Mouse (Mus musculus) G1E-ER4 (cell line): ENCODE measurements around the gene Colgalt2. TPM values are rescaled to one million over a fixed set of nuclear protein-coding genes. Genes with fewer than 3 reads are reported as not detected.

Source experiments
- GATA1 ChIP-seq: IDR thresholded peaks from one replicate; pipeline ENCODE4 v1.8.0; 2012; ENCODE audit warnings: low read length, inconsistent platforms
- polyA plus RNA-seq: library from polyadenylated mRNA; stranded (reverse); fragments of >175 nt; gene quantifications from 2 replicates; pipeline ENCODE4 v1.2.3, GENCODE M21; 2012

Colgalt2 gene
- polyA plus RNA-seq, 1 experiment: not detected

GRCm38 (mm10) chr1:152456266-152456665 is 56.6 kb downstream of the Colgalt2 start:
- TF ChIP-seq GATA1: no peak

DNA sequence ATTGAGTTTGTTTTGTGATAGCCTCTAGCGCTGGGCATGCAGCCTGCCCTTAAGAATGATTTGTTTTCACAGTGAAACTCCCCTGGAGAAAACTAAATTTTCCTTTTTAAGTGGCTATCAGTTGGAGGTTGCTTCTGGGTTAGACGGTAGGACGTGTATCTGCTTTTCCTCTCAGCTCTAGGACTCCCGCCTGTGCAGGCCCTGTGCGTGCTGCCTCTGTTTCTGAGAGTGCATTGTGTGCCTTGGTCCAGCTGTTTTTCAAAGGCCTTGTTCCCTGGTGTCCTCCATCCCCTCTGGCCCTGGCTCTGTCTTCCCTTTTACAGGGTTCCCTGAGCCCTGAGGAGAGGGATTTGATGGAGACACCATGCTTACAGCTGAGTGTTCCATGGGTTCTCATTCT is 58.0 kb downstream of the Colgalt2 start:
- no peak for TF ChIP-seq GATA1

DNA sequence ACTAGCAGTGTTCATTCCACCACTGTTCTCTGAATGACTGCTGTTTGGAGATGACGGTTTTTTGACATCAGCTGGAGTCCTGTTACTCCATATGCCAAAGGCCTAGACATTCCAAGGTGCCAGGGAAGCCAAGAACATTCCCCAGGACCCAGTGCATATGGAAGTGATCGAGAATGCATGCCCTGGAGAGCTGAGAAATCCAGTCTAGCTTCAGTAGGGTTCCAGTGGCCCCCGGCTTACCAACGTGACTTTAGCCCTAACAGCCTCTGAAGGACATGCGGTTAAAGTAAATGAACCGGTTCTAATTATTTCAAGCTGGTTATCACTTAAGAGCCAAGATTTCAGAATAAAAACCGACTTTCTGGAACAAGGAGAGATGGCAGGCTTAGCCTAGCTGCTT is 59.4 kb downstream of the Colgalt2 start:
- no peak for TF ChIP-seq GATA1

GRCm38 (mm10) chr1:152460931-152461330 is 61.3 kb downstream of the Colgalt2 start:
- TF ChIP-seq GATA1: no peak

DNA sequence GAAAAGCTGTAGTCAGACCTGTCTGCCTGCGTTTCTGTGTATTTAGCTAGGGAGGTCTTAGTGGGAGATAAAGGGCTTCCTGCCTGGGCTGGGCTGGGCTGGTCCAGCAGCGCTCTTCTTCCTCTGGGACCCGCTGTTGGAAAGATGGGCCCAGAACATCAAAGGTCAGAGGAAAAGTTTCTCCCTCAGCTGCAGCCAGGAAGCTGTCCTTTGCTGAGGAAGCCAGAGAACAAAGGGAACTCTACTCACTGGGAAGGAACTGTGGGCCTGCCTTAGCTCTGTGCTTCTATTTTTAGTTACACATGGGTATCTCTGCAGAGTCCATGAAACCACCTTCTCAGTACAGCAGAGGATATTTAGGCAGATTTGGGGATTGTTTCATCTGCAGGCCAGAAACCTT is 62.2 kb downstream of the Colgalt2 start:
- TF ChIP-seq GATA1: no peak

GRCm38 (mm10) chr1:152462348-152462747 is 62.7 kb downstream of the Colgalt2 start:
- no peak for TF ChIP-seq GATA1

GRCm38 (mm10) chr1:152466280-152466679 is 66.7 kb downstream of the Colgalt2 start:
- TF ChIP-seq GATA1: no peak

DNA sequence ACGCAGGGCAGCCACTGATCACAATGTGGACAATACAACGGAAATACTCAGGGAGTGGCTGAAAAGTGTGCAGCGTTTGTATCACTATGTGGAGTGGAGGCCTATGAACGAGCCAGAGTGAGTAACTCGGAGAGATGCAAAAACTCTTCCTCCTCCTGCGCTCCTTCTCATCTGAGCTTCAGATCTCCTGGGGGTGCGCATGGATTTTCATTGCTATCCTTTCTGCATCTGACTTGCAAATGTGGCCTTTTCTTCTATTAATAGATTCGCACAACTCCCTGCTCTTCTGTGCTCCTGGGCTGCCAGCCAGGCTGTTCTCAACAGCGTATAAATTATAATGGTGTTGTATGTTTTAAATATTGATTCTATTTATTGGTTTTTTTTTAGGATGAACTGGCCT is 68.8 kb downstream of the Colgalt2 start:
- TF ChIP-seq GATA1: no peak

DNA sequence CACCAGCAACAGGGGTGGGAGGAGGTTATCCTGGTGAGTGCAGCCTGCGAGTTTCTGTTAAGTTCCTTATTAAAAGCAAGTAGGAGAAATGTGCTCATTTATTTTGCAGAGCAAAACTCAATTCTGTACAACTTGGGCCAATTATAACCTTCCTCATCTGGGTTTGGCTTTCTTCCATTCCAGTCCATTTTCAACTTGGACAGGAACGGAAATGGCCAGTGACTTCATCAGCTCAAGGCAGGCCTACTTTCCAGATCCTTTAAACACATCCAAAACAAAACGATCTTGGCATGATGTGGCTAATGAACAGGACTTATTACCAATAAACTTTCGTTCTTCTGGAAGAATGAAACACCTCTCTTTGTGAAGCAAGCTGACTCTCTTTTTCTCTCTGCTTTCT is 76.5 kb downstream of the Colgalt2 start:
- no peak for TF ChIP-seq GATA1

- TF ChIP-seq GATA1: no peak
These were observed 91.2 kb downstream of the Colgalt2 start for GRCm38 (mm10) chr1:152490842-152491241.

- TF ChIP-seq GATA1: no peak
These were observed 92.6 kb downstream of the Colgalt2 start for GRCm38 (mm10) chr1:152492258-152492657.

- TF ChIP-seq GATA1: no peak
These were observed 97.2 kb downstream of the Colgalt2 start for GRCm38 (mm10) chr1:152496831-152497230.

- TF ChIP-seq GATA1: no peak
These were observed 98.0 kb downstream of the Colgalt2 start for GRCm38 (mm10) chr1:152497581-152497980.

- TF ChIP-seq GATA1: no peak
These were observed 100.2 kb downstream of the Colgalt2 start for GRCm38 (mm10) chr1:152499802-152500201.

DNA sequence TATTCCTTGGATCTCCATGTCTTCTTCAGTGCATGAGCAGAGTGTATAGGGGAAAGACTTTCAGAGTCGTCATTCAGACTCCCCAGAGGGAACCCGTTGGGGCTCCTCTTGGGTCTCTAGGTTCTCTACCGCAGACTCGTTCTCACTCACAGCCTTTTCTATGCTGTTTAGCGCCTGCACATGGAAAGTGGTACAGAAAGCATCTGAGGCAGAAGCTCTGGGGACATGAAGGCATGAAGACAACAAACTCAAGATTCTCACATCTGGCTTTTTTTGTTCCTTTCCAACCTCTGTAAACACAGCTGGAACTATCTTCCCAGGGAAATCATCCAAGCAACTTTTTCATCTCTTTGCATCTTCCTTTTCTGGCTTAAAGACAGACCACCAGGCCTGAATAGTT is 106.5 kb downstream of the Colgalt2 start:
- no peak for TF ChIP-seq GATA1

DNA sequence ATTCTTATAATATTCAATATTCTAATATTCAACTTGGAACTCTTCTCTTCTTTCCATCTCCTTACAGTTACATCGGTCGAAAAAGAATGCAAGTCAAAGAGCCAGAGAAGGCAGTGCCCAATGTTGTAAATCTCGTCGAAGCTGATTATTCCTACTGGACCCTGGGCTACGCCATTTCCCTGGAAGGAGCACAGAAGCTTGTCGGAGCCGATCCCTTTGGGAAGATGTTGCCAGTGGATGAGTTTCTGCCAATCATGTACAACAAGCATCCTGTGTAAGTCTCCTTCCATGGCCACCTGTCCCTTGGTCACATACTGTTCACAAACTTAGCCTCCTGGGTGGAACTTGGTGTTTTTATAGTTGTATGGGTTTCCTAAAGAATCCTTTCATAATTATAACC is 107.1 kb downstream of the Colgalt2 start:
- TF ChIP-seq GATA1: no peak

DNA sequence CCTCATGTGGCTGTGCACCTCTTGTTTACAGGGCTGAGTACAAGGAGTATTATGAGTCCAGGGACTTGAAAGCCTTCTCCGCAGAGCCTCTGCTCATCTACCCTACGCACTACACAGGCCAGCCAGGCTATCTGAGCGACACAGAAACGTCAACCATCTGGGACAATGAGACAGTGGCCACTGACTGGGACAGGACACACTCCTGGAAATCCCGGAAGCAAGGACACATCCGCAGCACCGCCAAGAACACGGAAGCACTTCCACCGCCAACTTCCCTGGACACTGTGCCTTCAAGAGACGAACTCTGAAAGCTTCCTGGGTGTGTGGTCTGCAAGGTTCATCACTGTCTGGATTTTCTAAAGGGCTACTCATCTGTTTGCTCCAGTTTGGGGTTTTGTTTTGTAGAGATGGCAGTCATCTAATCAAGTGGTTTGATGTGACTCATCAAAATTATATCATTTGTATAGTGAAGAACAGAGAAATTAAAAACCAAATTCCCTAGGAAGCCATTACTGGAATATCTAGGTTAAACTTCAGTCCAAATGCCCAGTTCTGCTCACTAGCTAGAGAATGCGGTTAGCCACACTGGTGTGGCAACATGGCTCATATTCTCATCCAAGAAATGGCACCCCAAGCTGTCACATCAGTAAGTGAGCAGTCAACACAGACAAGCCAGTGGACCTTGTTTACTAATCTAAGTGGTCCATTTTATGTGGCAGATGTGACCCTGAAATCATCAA is 109.0 kb downstream of the Colgalt2 start:
- no peak for TF ChIP-seq GATA1

DNA sequence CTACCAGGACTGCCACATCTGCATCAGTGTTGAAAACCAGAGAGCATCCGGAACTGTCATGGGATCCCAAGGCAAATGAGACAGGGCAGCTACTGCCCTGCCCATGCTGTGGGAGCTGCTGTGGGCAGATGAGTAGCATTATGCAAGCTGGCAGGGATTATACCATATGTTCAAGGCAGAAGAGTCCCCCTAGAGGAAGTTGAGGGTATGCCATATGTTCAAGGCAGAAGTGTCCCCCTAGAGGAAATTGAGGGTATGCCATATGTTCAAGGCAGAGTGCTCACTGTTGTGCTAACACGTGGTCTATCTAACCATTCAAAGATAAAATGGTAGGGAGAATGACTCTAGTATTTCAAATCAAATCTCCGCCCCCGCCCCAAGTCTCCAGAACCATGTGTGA is 111.6 kb downstream of the Colgalt2 start:
- TF ChIP-seq GATA1: no peak
